Mouse (Mus musculus): ENCODE measurements around the gene Rnf214. TPM values are rescaled to one million over a fixed set of nuclear protein-coding genes. Genes with fewer than 3 reads are reported as not detected.

Rnf214 gene
- total RNA-seq, 2 experiments from 2014 or later: 74.5 to 75.5 TPM

DNA sequence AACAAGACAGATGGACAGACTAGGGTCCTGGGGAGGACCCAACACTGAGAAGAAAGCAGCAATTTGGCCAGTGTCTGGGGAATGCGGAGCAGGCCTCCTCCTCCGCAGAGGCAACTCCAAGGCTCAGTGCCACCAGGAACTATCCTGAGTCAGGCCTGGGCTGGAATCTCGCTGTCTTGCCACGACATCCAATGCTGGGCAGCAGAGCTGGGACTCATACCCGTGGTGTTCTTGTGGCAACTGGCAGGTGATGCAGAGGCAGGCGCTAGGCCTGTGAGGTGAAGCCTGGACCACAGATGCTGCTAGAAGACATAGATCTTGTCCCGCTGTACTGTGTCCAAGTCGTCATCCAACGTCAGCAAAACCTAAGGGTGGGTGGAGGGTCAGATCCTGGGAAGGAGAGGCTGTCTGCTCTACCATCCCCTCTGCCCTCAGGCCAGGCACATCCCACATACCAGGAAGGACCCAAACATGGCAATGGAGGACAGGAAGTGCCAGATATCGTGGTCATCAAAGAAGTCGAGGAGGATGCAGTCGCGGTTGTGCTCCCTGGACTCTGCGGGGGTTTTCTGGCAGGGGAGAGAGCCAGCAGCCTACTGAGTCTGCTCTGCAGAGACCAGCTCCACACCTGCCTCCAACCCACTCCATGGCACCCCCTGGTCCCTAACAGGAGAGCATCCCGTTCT, 32.4 kb upstream of the Rnf214 start:
- intact Hi-C loops (cut with DNase I): no loop called here

GRCm38 (mm10) chr9:45938088-45938487, 31.4 kb upstream of the Rnf214 start:
- intact Hi-C loops (cut with DNase I): no loop called here
- DNase-seq (ENCODE audit: low spot score in 2 of 2): no peak

More for the DNA sequence above, 32.4 kb upstream of the Rnf214 start:
- no peak for DNase-seq (ENCODE audit: low spot score in 2 of 2)

DNA sequence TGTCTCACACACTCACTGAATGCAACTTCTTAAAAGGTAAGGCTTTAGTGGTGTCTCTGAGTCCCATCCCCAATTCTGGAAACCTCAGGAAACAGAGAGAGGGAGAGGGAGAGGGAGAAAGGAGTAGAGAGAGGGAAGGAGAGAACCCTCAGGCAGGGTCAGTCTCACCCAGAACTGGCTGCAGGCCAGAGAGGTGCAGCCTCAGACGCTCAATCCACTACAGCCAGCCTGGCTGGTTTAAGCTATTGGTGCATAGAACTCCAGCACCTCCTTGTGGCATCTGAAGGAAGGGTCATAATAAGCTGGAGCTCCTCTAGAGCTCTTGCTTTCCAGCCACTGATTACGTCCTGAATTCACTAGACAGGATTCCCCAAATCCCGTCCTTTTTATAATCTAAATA, 30.2 kb upstream of the Rnf214 start:
- DNase-seq (ENCODE audit: low spot score in 2 of 2): peak; percentile 63 to 82
- intact Hi-C loops (cut with DNase I): no loop called here

DNA sequence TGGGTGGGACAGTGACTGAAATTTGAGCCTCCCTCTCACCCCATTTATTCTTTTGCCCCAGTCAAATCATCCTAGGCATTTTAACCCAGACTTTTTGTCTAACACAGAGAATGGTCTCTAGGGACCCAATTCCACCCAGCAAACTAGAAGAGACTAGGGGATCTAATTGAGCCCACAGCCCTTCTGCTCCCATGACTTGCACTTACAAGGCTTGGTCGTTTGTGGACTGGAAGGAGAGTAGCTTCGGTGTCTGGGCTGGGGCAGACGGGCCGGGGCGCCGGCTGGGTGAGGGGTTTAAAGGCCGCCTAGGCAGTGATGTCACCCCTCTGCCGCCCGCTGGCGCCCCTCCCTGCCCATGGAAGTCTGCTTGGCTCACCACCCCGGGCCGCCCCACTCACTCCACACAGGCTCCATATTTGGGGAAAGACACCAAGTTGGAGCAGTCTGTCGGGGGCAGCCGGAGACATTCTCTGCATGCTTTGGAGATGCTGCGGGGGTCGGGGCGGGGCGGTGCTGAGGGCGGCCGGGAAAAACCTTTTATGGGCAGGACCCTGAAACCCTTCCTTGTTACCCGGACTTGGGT, 29.0 kb upstream of the Rnf214 start, which contains the start of gene Tagln:
Gene Tagln, minus strand, starts transcription at position 431 of the 583 bp plus-strand sequence.
- no peak for DNase-seq (ENCODE audit: low spot score in 2 of 2)
- intact Hi-C loops (cut with DNase I): no loop called here

DNA sequence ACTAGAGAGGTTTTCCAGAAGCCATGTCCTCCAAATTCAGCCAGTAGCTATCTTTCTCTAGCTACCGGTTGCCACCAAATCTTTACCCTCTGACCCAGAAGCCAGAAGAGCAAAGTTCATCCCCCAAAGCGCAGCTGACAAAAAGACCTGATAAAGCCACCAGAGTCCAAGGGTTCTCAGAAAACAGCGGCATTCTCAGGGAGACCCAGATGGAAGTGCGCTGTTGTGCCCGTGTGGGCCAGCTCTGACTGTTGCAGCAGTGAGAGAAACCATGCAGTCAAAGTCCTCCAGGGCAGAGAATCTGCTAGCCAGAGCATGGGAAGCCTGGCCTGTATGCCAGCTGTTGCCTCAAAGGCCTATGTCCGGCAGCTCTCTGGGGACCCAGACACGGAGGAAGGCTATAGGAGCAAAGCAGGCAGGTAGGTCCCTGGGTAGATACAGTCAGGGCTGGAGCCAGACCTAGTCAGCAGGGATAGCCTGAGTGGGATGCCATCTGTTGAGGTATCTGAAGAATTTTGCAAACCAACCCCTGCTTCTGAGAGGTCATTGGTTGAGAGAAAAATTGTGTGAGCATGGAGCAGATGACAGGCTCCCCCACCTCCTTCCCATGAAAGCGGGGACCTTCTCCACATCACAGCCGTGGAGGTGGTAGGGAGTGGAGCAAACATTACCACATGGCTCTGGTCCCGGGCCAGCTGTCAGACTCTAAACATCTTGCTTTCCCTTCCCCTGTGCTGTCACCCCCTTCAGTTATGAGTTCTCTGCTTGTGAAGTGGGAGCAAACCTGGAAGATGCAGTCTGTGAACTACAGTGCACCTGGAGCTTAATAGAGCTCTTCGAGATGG, 26.1 kb upstream of the Rnf214 start:
- intact Hi-C loops (cut with DNase I): no loop called here
- DNase-seq (ENCODE audit: low spot score in 2 of 2): peak; percentile 39 to 53

GRCm38 (mm10) chr9:45931958-45932357, 25.2 kb upstream of the Rnf214 start:
- no peak for DNase-seq (ENCODE audit: low spot score in 2 of 2)
- intact Hi-C loops (cut with DNase I): no loop called here

GRCm38 (mm10) chr9:45929285-45929684, 22.6 kb upstream of the Rnf214 start:
- no peak for DNase-seq (ENCODE audit: low spot score in 2 of 2)
- intact Hi-C loops (cut with DNase I): no loop called here

- no peak for DNase-seq (ENCODE audit: low spot score in 2 of 2)
- intact Hi-C loops (cut with DNase I): no loop called here
Measured at GRCm38 (mm10) chr9:45919895-45920294, 13.2 kb upstream of the Rnf214 start.

- DNase-seq (ENCODE audit: low spot score in 2 of 2): peak; percentile 72 to 75
- intact Hi-C loops (cut with DNase I): no loop called here
Measured at GRCm38 (mm10) chr9:45917041-45917934, 10.6 kb upstream of the Rnf214 start.

- DNase-seq (ENCODE audit: low spot score in 2 of 2): peak in 1 of 2 experiments; percentile 28
- intact Hi-C loops (cut with DNase I): no loop called here
Measured at GRCm38 (mm10) chr9:45915659-45916058, 8.9 kb upstream of the Rnf214 start.

DNA sequence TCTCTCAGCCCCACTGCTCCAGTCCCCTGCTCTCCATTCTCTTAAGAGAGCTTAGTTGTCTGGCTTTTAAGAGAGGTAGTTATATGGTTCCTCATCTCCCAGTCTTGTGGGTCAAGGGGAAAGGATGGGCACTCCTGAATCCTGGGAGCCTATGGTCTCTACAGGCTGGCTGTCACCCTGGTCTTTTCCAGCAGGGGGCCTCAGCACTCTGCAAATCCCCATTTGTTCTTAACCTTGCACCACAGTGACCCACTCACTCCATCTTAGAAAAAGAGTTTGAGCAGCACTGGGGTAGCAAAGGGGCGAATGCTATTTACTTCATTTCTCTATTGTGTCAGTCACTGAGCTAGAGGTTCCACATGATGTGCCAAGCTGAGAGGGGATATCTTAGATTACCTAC, 5.0 kb upstream of the Rnf214 start:
- peak; percentile 34 to 48 for DNase-seq (ENCODE audit: low spot score in 2 of 2)
- intact Hi-C loops (cut with DNase I): no loop called here

DNA sequence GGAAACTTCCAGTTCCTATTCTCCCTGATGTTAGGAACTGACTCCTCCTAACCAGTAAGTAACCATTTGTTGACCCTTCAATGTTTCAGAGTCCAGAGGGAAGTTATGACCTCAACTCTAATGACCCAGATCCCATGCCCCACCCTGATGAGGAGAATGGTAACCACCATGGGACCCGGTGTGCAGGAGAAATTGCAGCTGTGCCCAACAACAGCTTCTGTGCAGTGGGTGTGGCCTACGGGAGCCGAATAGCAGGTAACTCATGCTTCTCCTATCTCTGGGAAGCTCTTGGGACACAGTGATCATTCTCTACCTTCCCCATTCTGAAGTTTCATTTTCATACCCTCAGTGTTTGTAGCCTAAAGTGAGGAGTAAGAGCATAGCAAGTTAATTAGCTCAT, 4.3 kb upstream of the Rnf214 start:
- intact Hi-C loops (cut with DNase I): no loop called here
- no peak for DNase-seq (ENCODE audit: low spot score in 2 of 2)

GRCm38 (mm10) chr9:45907078-45907428, 342 bp upstream of the Rnf214 start:
- DNase-seq (ENCODE audit: low spot score in 2 of 2): no peak
- intact Hi-C loops (cut with DNase I): no loop called here

GRCm38 (mm10) chr9:45905811-45906237, 887 bp downstream of the Rnf214 start:
- DNase-seq (ENCODE audit: low spot score in 2 of 2): peak in 1 of 2 experiments; percentile 24
- intact Hi-C loops (cut with DNase I): no loop called here

- intact Hi-C loops (cut with DNase I): no loop called here
- DNase-seq (ENCODE audit: low spot score in 2 of 2): no peak
Measured at GRCm38 (mm10) chr9:45905196-45905595, 1.5 kb downstream of the Rnf214 start.

DNA sequence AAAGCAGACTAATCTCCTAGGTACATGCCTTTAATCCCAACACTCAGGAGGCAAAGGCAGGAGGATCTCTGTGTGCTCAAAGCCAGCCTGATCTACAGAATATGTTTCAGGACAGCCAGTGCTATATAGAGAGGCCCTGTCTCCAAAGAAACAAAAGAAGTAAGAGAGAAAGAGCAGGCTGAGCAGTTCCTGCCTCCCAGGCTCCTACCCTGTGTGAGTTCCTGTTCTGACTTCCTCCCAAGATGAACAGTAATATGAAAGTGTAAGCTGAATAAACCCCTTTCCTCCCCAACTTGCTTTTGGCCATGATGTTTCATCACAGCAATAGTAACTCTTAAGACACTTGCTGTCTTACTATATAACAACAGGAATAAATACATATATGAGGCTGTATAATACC, 13.0 kb downstream of the Rnf214 start:
- intact Hi-C loops (cut with DNase I): no loop called here
- DNase-seq (ENCODE audit: low spot score in 2 of 2): no peak

DNA sequence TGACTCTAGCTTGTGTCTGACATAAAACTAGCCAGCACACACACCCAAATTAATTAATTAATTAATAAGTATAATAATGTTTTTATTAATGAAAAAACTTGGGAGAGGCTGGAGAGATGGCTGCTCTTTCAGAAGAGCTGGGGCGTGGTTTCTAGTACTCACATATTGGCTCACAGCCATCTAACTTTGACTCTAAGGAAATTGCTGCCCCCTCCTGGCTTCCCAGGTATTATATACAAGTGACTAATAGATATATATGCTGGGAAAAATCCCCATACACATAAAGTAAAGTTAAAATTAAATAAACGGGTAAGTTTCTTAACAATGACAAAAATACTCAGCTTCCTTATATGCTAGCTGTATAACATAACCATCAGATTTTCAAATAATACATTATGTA, 28.8 kb downstream of the Rnf214 start:
- intact Hi-C loops (cut with DNase I): no loop called here

GRCm38 (mm10) chr9:45870265-45870664, 36.4 kb downstream of the Rnf214 start:
- intact Hi-C loops (cut with DNase I): no loop called here
- no peak for DNase-seq (ENCODE audit: low spot score in 2 of 2)

More for the DNA sequence above, 28.8 kb downstream of the Rnf214 start:
- DNase-seq (ENCODE audit: low spot score in 2 of 2): no peak

GRCm38 (mm10) chr9:45869181-45869580, 37.5 kb downstream of the Rnf214 start:
- no peak for DNase-seq (ENCODE audit: low spot score in 2 of 2)
- intact Hi-C loops (cut with DNase I): no loop called here

Measured in left cerebral cortex, postnatal 14 days (tissue).